Mouse (Mus musculus) ovary, adult 10 weeks (tissue): ENCODE results near the gene Cspg4. TPM values are rescaled to one million over a fixed set of nuclear protein-coding genes. Genes with fewer than 3 reads are reported as not detected.

ENCODE experiments used
- polyA plus RNA-seq: library from polyadenylated mRNA; stranded (reverse); fragments of 350-450 nt; fragmentation: Illumina TruSeq; extraction: RNeasy Lipid Tissue Mini Kit (QIAGEN cat#74804); gene quantifications from one replicate; pipeline ENCODE4 v1.2.3, GENCODE M21; 2014

Cspg4 gene
- polyA plus RNA-seq = 0.31 TPM

GRCm38 (mm10) chr9:56864832-56865231 is at the start of gene Cspg4:
Gene Cspg4 (plus strand): TSS chr9:56865033.

DNA sequence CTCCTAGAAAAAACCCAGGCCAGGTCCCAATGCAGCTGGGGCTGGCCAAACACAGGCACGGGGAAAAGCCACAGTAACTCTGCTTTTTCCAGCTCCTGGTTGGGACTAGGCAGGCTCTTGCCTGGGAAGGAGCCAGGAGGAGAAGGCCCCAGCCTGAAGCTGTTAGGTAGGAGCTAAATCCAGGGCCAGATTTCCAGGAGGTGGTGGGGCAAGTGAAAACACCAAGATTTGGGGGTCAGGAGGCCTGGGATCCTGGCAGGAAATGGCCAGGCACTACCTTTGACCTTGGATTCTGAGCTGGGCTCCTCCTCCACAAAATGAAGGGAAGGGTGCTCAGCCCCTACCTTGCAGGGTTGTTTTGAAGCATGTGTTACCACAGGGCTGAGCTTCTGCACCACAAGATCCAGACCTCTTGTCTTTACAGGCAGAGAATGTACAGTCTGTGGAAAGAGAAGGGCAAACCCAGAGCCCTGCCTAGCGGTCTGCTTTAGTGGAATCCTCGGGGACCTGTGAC is 560 bp upstream of the Cspg4 start, which contains the start of gene Odf3l1:
Gene Odf3l1 (minus strand): TSS at position 464 of the 514 bp plus-strand sequence.

DNA sequence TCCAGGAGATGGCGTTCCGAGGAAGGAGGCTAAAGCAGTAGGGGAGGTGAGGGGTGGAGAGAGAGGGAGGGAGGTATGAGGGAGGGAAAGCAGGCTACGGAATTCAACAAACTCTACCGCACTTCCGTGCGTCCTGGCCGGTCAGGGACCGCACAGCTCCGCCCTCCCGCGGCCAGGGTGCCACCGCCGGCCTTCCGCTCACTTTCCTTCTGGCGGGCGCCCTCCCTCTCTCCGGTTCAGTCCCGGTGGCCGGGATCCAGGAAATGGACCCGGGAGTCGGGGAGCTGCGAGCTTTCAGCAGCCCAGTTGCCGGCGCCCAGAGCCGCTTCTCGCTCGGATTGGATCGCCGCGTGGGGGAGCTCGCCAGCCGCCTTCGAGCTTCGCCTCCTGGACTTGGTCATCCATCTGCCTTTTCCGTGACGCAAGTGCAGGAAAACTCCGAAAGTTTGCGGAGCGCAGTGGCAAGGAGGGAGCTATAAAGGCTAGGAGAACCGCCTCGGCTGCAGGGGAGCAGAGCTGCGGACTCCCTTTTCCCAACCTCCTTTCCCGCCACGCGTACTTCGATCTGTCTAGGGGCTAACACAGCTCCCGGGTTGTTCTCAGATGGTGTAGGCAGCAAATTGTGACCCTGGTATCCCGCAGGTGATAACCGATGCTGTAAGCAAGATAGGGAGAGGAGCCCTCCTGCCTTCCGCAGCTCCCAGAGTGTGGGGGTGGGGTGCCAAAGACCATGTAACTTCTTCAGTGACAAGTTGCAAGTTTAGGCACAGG is 63.4 kb downstream of the Cspg4 start, which contains the start of gene Snx33:
Gene Snx33 (minus strand): TSS at position 331 of the 771 bp plus-strand sequence.

DNA sequence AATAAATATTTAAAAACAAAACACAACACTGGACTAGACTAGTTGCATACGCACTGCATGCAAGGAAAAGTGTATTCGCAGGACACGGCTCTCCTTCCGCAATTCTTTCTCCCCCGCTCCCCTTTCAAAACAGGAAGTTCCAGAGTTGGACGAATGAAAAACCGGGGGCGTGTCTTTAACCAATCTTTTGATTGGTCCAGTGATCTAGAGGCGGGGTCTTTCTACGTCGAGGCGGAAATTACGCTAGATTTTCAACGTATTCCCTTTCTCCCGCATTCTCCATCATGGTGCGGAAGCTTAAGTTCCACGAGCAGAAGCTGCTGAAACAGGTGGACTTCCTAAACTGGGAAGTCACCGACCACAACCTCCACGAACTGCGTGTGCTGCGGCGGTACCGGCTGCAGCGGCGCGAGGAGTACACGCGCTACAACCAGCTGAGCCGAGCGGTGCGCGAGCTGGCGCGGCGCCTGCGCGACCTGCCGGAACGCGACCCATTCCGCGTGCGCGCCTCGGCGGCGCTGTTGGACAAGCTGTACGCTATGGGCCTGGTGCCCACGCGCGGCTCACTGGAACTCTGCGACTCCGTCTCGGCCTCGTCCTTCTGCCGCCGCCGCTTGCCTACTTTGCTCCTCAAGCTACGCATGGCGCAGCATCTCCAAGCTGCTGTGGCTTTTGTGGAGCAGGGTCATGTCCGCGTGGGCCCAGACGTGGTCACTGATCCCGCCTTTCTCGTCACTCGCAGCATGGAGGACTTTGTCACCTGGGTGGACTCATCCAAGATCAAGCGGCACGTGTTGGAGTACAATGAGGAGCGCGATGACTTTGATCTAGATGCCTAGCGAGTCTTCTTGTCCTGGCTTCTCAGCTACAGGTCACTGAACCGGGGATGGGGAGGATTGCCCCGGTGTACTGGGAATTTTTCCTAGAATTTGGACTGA is 72.7 kb downstream of the Cspg4 start, which contains the start of gene Imp3:
Gene Imp3 (plus strand): TSS at position 253 of the 938 bp plus-strand sequence.

Other genes with a start within 250 kb of the Cspg4 start
- not detected for gene Lingo1, start 68.6 kb upstream of the Cspg4 start, polyA plus RNA-seq
- not detected for gene Odf3l1, start 354 bp upstream of the Cspg4 start, polyA plus RNA-seq
- 5.0 TPM for gene Snx33, start 63.3 kb downstream of the Cspg4 start, polyA plus RNA-seq
- 58.6 TPM for gene Imp3, start 72.4 kb downstream of the Cspg4 start, polyA plus RNA-seq
- gene Snupn, start 85.8 kb downstream of the Cspg4 start, polyA plus RNA-seq = 15.1 TPM
- gene Ptpn9, start 129.9 kb downstream of the Cspg4 start, polyA plus RNA-seq = 39.4 TPM
- 58.1 TPM for gene Sin3a, start 207.0 kb downstream of the Cspg4 start, polyA plus RNA-seq